Mouse (Mus musculus) MEL (cell line): Measurements from ENCODE around the gene Lipc.
A peak's percentile ranks its signal among the peaks of the same experiment; 100 is the strongest.

Experiments used
- CTCF ChIP-seq, 3 experiments: IDR thresholded peaks in 2 of 3; conservative IDR thresholded peaks in 1 of 3; 2 replicates each; pipeline ENCODE4 v1.5.1; 2011 to 2012; ENCODE audit warnings: low read length in 3 of 3, low read depth in 2 of 3, mild to moderate bottlenecking in 2 of 3, improper control_type of control experiment in 1 of 3, inconsistent platforms in 1 of 3, mixed read lengths in 1 of 3, moderate library complexity in 1 of 3; ENCODE audit not compliant: control insufficient read depth in 1 of 3, insufficient read depth in 1 of 3, poor library complexity in 1 of 3, severe bottlenecking in 1 of 3
- KAT2A ChIP-seq: conservative IDR thresholded peaks from 2 replicates; pipeline ENCODE4 v1.6.1; 2012; ENCODE audit warnings: low read depth, low read length, improper control_type of control experiment, inconsistent platforms
- POLR2A ChIP-seq, 2 experiments: IDR thresholded peaks; 2 replicates each; pipeline ENCODE4 v1.6.1; 2011 to 2012; ENCODE audit warnings: low read length in 2 of 2, mild to moderate bottlenecking in 2 of 2, control low read depth in 1 of 2, improper control_type of control experiment in 1 of 2, low read depth in 1 of 2, moderate library complexity in 1 of 2; ENCODE audit not compliant: control insufficient read depth in 1 of 2, insufficient read depth in 1 of 2, poor library complexity in 1 of 2
- USF1 ChIP-seq: IDR thresholded peaks from 2 replicates; pipeline ENCODE4 v1.6.1; 2014; ENCODE audit warnings: low read depth, mild to moderate bottlenecking, inconsistent platforms, low read length, improper control_type of control experiment, moderate library complexity

- TF ChIP-seq KAT2A (no peak), CTCF (IDR thresholded peaks at IDR 0.05 in 2 of 3, conservative IDR thresholded peaks at IDR 0.05 in 1 of 3; ENCODE audit: control insufficient read depth in 1 of 3, insufficient read depth in 1 of 3, low read depth in 2 of 3, low read length in 3 of 3, poor library complexity in 1 of 3, severe bottlenecking in 1 of 3) (no peak), USF1 (0 out of 2 replicates have a peak, but pooled peaks have one; percentile 2), POLR2A (IDR thresholded peaks at IDR 0.05; ENCODE audit: control insufficient read depth in 1 of 2, insufficient read depth in 1 of 2, low read depth in 1 of 2, low read length in 2 of 2, poor library complexity in 1 of 2) (peak in 1 of 2 experiments; percentile 64; a peak in 2 of 4 replicates)
Measured at GRCm38 (mm10) chr9:70891431-70892133, 60.4 kb downstream of the Lipc start.
